Mouse (Mus musculus): Measurements from ENCODE around the gene Dock3. TPM values are rescaled to one million over a fixed set of nuclear protein-coding genes. Genes with fewer than 3 reads are reported as not detected.

Gene Dock3
- polyA plus RNA-seq, 1 experiment, result 0.40 TPM

- TF ChIP-seq SRF (IDR thresholded peaks at IDR 0.05; ENCODE audit: control insufficient read depth, insufficient read length, low read depth), result no peak
- no peak for TF ChIP-seq TCF12 (IDR thresholded peaks at IDR 0.05; ENCODE audit: insufficient read depth, poor library complexity, severe bottlenecking)
- TF ChIP-seq TCF3 (IDR thresholded peaks at IDR 0.05; ENCODE audit: insufficient read length, low read depth), result no peak
- TF ChIP-seq MYOG (IDR thresholded peaks at IDR 0.05; ENCODE audit: control insufficient read depth in 1 of 3, insufficient read depth in 1 of 3, insufficient read length in 2 of 3, low read depth in 2 of 3), result no peak
- no peak for TF ChIP-seq MAX (IDR thresholded peaks at IDR 0.05; ENCODE audit: low read depth)
- no peak for TF ChIP-seq POLR2AphosphoS2 (IDR thresholded peaks at IDR 0.05; ENCODE audit: insufficient read length, low read depth)
- TF ChIP-seq MYOD1 (IDR thresholded peaks at IDR 0.05; ENCODE audit: control insufficient read depth in 1 of 3, insufficient read length in 2 of 3, low read depth in 2 of 3), result no peak
- no peak for TF ChIP-seq USF1 (IDR thresholded peaks at IDR 0.05; ENCODE audit: low read depth)
- no peak for TF ChIP-seq REST (IDR thresholded peaks at IDR 0.05; ENCODE audit: insufficient read depth, insufficient read length)
- no peak for TF ChIP-seq E2F4 (IDR thresholded peaks at IDR 0.05; ENCODE audit: insufficient read depth)
- no peak for TF ChIP-seq POLR2A (IDR thresholded peaks at IDR 0.05; ENCODE audit: insufficient read length, low read depth)
- TF ChIP-seq CEBPB (IDR thresholded peaks at IDR 0.05; ENCODE audit: insufficient read depth, poor library complexity, severe bottlenecking), result no peak
- Histone ChIP-seq H3ac (ENCODE audit: control insufficient read depth, insufficient read length) (no peak overlapping the region), H3K4me2 (ENCODE audit: low read depth) (no peak overlapping the region), H3K79me2 (ENCODE audit: control insufficient read depth, insufficient read depth) (no peaks in the 10 kb centered on the region), H3K4me3 (no peak overlapping the region), H3K27me3 (ENCODE audit: control insufficient read depth, insufficient read depth, insufficient read length) (no peaks in the 10 kb centered on the region), H3K36me3 (ENCODE audit: control insufficient read depth, insufficient read depth) (no peaks in the 10 kb centered on the region)
Measured at GRCm38 (mm10) chr9:107027586-107027985, 204.1 kb downstream of the Dock3 start.

DNA sequence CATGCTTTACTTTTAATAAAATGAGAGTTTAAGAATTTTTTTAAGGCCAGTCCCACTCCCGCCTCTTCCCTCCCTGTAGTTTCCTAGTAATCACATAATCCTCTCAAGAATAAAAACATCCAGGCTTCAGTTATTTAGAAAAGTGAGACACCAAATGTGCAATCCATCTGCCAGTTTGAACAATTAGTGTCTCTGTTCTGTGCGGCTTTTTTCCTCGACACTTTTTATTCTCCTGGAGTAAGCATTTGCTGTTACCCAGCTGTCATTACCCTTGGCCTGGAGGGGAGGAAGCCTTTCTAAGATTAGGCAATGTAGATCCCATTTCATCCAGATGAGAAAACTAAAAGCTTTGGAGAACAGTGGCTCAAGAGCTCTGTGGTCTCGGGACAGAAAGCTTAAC, 221.9 kb downstream of the Dock3 start:
- Histone ChIP-seq H3K36me3 (ENCODE audit: control insufficient read depth, insufficient read depth) (no peaks in the 10 kb centered on the region), H3K4me3 (no peak overlapping the region), H3K79me2 (ENCODE audit: control insufficient read depth, insufficient read depth) (no peaks in the 10 kb centered on the region), H3K4me2 (ENCODE audit: low read depth) (no peak overlapping the region), H3ac (ENCODE audit: control insufficient read depth, insufficient read length) (no peak overlapping the region), H3K27me3 (ENCODE audit: control insufficient read depth, insufficient read depth, insufficient read length) (no peaks in the 10 kb centered on the region)
- no peak for TF ChIP-seq MYOG (IDR thresholded peaks at IDR 0.05; ENCODE audit: control insufficient read depth in 1 of 3, insufficient read depth in 1 of 3, insufficient read length in 2 of 3, low read depth in 2 of 3)
- TF ChIP-seq POLR2AphosphoS2 (IDR thresholded peaks at IDR 0.05; ENCODE audit: insufficient read length, low read depth), result no peak
- TF ChIP-seq MYOD1 (IDR thresholded peaks at IDR 0.05; ENCODE audit: control insufficient read depth in 1 of 3, insufficient read length in 2 of 3, low read depth in 2 of 3), result no peak
- TF ChIP-seq MAX (IDR thresholded peaks at IDR 0.05; ENCODE audit: low read depth), result no peak
- TF ChIP-seq CEBPB (IDR thresholded peaks at IDR 0.05; ENCODE audit: insufficient read depth, poor library complexity, severe bottlenecking), result no peak
- TF ChIP-seq USF1 (IDR thresholded peaks at IDR 0.05; ENCODE audit: low read depth), result no peak
- TF ChIP-seq TCF3 (IDR thresholded peaks at IDR 0.05; ENCODE audit: insufficient read length, low read depth), result no peak
- TF ChIP-seq TCF12 (IDR thresholded peaks at IDR 0.05; ENCODE audit: insufficient read depth, poor library complexity, severe bottlenecking), result no peak
- no peak for TF ChIP-seq E2F4 (IDR thresholded peaks at IDR 0.05; ENCODE audit: insufficient read depth)
- TF ChIP-seq POLR2A (IDR thresholded peaks at IDR 0.05; ENCODE audit: insufficient read length, low read depth), result no peak
- TF ChIP-seq REST (IDR thresholded peaks at IDR 0.05; ENCODE audit: insufficient read depth, insufficient read length), result no peak
- TF ChIP-seq SRF (IDR thresholded peaks at IDR 0.05; ENCODE audit: control insufficient read depth, insufficient read length, low read depth), result no peak

GRCm38 (mm10) chr9:107003187-107003586, 228.5 kb downstream of the Dock3 start:
- Histone ChIP-seq H3K79me2 (ENCODE audit: control insufficient read depth, insufficient read depth) (no peaks in the 10 kb centered on the region), H3K4me3 (no peak overlapping the region), H3K36me3 (ENCODE audit: control insufficient read depth, insufficient read depth) (no peaks in the 10 kb centered on the region), H3K4me2 (ENCODE audit: low read depth) (no peak overlapping the region), H3K27me3 (ENCODE audit: control insufficient read depth, insufficient read depth, insufficient read length) (no peaks in the 10 kb centered on the region), H3ac (ENCODE audit: control insufficient read depth, insufficient read length) (no peak overlapping the region)
- no peak for TF ChIP-seq TCF12 (IDR thresholded peaks at IDR 0.05; ENCODE audit: insufficient read depth, poor library complexity, severe bottlenecking)
- no peak for TF ChIP-seq POLR2AphosphoS2 (IDR thresholded peaks at IDR 0.05; ENCODE audit: insufficient read length, low read depth)
- no peak for TF ChIP-seq USF1 (IDR thresholded peaks at IDR 0.05; ENCODE audit: low read depth)

DNA sequence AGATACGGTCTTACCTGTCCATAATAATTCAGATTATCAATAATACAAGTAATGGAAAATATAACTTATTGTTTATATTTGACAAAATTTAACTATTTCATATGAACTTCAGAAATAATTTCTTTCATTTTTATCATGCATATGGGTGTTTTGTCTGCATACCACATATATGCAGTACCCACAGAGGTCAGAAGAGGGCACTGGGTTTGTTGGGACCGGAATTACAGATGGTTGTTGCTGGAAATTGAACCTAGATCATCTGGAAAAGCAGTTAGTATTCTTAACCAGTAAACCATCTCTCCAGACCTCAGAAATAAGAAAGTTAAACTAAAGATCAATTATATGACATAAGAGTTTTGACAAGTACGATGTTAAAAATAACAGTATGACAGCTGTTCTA, 261.0 kb downstream of the Dock3 start:
- no peak for TF ChIP-seq REST (IDR thresholded peaks at IDR 0.05; ENCODE audit: insufficient read depth, insufficient read length)
- TF ChIP-seq POLR2A (IDR thresholded peaks at IDR 0.05; ENCODE audit: insufficient read length, low read depth), result no peak
- TF ChIP-seq MYOG (IDR thresholded peaks at IDR 0.05; ENCODE audit: control insufficient read depth in 1 of 3, insufficient read depth in 1 of 3, insufficient read length in 2 of 3, low read depth in 2 of 3), result no peak
- TF ChIP-seq CEBPB (IDR thresholded peaks at IDR 0.05; ENCODE audit: insufficient read depth, poor library complexity, severe bottlenecking), result no peak
- TF ChIP-seq MAX (IDR thresholded peaks at IDR 0.05; ENCODE audit: low read depth), result no peak
- TF ChIP-seq E2F4 (IDR thresholded peaks at IDR 0.05; ENCODE audit: insufficient read depth), result no peak
- no peak for TF ChIP-seq POLR2AphosphoS2 (IDR thresholded peaks at IDR 0.05; ENCODE audit: insufficient read length, low read depth)
- TF ChIP-seq TCF12 (IDR thresholded peaks at IDR 0.05; ENCODE audit: insufficient read depth, poor library complexity, severe bottlenecking), result no peak
- no peak overlapping the region for H3K4me2 ChIP-seq (ENCODE audit: low read depth)
- peaks cover 10% of the 10 kb centered on the region for H3K27me3 ChIP-seq (ENCODE audit: control insufficient read depth, insufficient read depth, insufficient read length)

GRCm38 (mm10) chr9:106958452-106958851, 273.3 kb downstream of the Dock3 start:
- no peaks in the 10 kb centered on the region for H3K36me3 ChIP-seq (ENCODE audit: control insufficient read depth, insufficient read depth)
- no peaks in the 10 kb centered on the region for H3K27me3 ChIP-seq (ENCODE audit: control insufficient read depth, insufficient read depth, insufficient read length)
- H3K4me3 ChIP-seq, result no peak overlapping the region
- no peak overlapping the region for H3ac ChIP-seq (ENCODE audit: control insufficient read depth, insufficient read length)
- no peak overlapping the region for H3K4me2 ChIP-seq (ENCODE audit: low read depth)
- no peaks in the 10 kb centered on the region for H3K79me2 ChIP-seq (ENCODE audit: control insufficient read depth, insufficient read depth)
- TF ChIP-seq MYOG (IDR thresholded peaks at IDR 0.05; ENCODE audit: control insufficient read depth in 1 of 3, insufficient read depth in 1 of 3, insufficient read length in 2 of 3, low read depth in 2 of 3), result no peak
- no peak for TF ChIP-seq CEBPB (IDR thresholded peaks at IDR 0.05; ENCODE audit: insufficient read depth, poor library complexity, severe bottlenecking)
- no peak for TF ChIP-seq REST (IDR thresholded peaks at IDR 0.05; ENCODE audit: insufficient read depth, insufficient read length)
- TF ChIP-seq MYOD1 (IDR thresholded peaks at IDR 0.05; ENCODE audit: control insufficient read depth in 1 of 3, insufficient read length in 2 of 3, low read depth in 2 of 3), result no peak
- no peak for TF ChIP-seq TCF12 (IDR thresholded peaks at IDR 0.05; ENCODE audit: insufficient read depth, poor library complexity, severe bottlenecking)
- TF ChIP-seq MAX (IDR thresholded peaks at IDR 0.05; ENCODE audit: low read depth), result no peak

More for the DNA sequence above, 261.0 kb downstream of the Dock3 start:
- Histone ChIP-seq H3K79me2 (ENCODE audit: control insufficient read depth, insufficient read depth) (no peaks in the 10 kb centered on the region), H3K36me3 (ENCODE audit: control insufficient read depth, insufficient read depth) (no peaks in the 10 kb centered on the region), H3K4me3 (no peak overlapping the region), H3ac (ENCODE audit: control insufficient read depth, insufficient read length) (no peak overlapping the region)
